Mouse (Mus musculus) c-Kit-positive CD71-positive TER-119-negative erythroid progenitor cells, embryonic 14.5 days (primary cell): ENCODE results near the gene Plekhs1.
A peak's percentile ranks its signal among the peaks of the same experiment; 100 is the strongest.
"Not testable (repeated sequence)": the region's sequence is repeated elsewhere in the genome, so short reads cannot be mapped to it uniquely, and the experiment has no call there.

Source experiments
- DNase-seq: peaks from one replicate; pipeline ENCODE4 v3.0.0-alpha.2; 2013; ENCODE audit warnings: low read depth

The Plekhs1 gene

DNA sequence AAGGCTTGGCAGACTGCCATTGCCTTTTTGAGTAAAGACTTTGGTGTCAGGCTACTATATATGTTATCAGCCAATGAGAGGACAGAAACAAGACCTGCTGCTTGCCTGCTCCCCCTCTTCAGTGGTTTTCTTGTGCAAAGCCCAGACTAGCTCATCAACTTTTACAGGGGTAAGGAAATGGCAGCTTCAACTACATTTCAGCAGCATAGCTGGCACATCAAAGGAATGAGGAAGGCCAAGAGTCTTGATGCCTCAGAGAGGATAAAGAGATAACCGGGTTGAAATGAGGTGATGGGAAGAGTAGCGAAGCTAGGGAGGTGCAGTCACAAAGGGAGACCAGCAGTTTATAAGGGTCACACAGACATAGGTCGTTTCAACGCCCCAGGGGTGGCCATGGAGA is 3.9 kb upstream of the Plekhs1 start:
- no peak for DNase-seq

DNA sequence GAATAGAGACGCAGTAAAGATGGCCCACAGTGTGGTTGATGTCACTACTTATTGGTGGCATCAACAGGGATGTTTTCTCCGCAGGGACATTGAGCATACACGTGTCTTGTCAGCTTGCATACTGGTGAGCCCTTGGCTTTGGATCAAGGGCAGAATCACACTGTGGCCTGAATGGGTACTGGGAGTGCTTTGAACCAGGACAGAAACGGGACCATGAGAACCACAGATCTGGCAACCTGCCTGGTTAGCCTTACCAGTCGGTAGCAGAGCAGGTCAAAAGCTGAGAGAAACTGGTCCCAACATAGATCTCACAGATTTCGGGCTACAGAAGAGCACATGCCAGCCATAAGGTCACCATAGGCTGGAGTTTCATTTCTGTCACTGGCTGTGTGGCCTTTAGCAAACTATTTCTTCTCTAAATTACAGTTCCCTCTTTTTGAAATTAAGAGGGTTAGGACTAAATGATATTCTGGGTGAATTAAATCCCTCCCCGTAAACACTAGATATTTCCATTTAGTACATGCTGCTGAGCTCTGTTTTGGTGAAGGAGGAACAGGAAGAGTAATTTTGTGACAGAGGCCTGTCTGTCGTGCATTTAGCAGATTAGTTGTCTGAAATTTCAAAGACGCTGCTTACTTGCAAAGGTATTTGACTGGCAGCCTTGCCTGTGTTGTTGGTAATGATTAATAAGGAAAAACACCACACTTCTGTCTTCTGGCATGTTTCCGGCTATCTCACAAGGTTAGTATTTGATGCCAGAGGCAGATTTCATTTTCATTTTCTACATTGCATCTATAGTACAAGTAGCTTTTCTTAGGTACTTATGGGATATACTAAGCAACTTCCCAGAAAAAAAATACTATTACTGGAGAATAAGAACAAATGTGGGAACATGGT is 2.0 kb upstream of the Plekhs1 start:
- DNase-seq = no peak

DNA sequence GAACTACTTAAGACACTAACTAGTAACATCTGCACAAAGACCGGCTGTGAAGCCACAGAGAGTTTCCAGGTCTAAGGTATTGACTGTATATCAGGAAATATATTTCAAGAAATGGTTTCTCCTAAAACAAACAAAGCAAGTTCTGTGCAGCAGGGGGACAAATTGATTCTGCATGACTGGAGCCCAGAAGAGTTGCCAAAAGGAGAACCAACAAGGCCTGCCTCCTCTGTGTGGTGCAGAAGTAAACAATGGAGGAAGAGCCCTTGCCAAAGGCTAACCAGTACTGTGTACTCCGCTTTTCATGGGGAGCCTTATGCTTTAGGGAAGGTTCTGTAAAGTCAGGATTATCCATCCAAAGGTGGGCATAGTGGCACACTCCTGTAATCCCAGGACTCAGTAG is 1.2 kb upstream of the Plekhs1 start:
- DNase-seq = no peak

DNA sequence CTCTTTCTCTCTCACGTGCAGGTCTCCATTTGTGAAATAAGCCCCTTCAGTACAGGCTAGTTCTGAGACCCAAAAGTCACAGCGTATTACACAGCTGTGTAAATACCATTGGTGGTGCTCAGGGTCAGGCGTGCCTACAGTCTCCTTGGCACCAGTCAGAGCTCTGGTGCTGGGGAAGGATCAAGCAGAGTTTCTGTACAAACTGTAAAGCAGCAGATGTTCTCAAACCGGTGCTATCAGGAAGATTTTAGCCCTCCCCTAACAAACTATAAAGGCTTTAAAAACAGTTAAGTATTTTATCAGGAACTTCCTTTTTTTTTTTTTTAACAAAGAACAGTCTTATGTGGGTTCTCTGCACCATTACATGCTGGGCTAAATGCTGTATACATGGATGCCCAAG is 1.3 kb downstream of the Plekhs1 start:
- no peak for DNase-seq

DNA sequence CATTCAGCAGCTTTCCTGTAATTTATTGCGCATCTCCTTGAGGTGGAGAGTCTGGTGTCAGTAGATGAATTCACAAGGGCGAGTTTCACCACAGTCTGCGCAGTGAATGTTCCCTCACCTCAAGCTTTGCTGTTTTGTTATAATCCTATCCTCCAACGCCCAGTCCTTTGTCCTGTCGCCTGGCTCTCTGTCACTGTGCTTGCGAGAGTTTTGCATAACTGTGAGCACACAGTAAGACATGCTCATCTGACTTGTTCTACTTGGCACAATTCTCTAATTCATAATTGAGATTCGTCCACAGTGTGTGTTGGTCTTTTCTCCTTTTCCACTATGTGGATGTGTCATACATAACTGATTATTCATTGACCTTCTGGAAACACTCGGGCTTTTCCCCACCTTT is 5.0 kb downstream of the Plekhs1 start:
- DNase-seq = no peak

DNA sequence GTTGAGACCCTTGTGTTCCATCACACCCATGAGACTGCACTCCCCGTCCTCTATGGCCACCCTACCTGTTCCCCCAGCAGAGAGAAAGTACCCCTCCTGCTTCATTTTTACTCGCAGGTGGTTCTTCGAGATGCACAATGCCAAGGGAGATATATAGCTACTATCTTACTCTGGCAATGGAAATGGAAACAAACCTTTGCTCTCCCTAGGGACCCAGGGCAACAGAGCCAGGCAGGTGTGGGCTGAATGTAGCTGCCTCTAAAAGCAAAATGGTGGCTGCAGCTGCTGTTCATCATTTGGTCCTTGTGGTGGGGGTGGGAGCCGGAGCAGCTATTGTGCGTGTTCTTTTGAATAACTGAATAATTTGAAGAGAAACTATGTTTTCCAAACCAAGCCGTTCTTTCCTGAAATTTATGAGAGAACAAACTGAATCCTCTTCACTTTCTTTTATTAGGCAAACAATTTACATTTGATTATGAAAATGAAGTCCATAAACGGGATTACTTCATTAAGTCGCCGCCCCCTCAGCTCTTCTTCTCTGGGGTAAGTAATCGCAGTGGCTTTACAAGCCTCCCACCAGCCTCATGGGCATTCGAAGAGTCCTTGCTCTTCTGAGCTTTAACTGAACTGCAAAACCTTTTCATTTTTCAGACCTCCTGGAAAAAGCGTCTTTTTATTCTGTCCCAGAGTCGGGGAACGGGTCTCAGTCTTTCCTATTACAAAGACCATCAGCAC is 9.0 kb downstream of the Plekhs1 start:
- no peak for DNase-seq

DNA sequence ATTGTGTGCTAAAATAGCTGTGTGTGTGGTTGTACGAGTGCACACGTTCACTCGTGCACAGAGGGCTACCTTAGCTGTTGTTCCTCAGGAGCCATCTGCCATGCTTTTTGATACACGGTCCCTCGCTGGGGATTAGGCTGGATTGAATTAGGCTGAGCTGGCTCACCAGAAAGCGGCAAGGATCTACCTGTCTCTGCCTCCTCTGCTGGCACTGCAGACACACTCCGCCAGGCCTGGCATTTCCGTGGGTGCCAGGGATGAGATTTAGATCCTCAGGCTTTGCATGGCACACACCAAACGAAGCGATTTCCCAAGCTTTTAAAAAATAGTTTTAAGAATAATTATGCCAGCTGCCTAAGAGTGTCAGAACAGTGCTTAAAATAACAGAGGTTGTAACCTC is 10.5 kb downstream of the Plekhs1 start:
- DNase-seq = no peak

DNA sequence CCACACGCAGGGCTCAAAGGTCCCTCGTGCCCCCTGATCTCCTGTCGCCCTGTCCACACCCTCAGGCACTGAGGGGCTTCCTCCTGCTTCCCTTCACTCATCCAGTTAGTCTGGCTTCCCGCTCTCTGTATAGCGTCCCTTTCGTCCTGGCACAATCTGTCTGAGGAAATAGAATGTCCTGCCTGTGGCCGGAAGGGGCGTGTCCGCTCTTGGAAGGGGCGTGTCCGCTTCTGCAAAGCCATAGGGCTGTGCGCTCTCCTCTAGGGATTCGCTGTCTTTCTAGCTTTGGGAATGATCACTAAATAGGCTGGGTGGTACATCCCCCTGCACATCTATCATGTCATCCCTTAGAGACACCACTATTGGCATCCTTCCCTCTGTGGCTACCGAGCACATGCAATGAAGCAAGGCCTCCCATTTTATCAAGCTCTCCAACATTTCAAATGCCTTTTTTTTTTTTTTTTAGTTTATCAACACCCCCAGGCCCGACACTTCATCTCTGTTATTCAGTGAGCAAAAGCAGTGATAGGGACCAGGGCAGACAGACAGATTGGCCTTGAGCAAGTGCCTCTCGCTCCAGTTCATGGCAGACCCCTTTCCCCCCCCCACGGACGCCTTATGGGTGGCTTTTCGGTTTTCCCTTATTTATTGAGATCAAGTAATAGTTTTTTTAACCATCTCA is 13.6 kb downstream of the Plekhs1 start:
- DNase-seq = peak; percentile 45

DNA sequence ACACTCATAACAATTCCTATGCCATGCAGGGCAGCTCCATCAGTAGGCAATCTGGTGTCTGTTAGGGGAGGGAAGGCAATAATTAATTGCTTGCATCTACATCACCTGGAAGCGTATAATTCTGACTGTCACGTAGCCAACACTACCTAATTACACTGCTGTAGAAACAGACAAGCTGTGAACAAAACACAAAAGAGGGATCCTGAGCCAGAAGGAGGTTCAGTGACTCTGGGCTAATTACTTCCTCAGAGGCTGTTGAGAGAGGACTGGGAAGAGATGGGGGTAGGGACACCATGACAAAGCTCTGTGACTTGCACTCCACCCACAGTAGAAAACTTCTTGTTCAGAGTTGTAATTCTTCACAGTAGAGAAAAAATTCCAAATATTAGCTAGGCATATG is 15.1 kb downstream of the Plekhs1 start:
- DNase-seq = no peak

DNA sequence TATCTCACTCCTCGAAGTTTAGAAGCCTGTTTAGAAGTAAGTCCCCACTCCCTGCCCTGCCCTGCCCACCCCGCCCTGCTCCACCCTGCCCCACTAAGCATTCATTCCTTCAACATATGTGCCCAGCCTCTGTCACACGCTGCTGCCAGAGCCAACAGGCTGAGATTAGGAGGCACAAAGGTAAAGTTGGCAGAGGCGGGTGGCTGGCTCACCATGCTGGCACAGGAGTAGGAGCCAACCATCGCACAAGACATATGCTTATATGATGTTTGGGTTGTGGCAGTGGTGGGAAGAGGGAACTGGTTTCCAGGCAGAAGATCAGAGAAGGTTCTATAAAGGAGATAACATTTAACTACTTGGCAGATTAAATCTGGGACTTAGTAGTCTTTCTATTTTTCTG is 15.8 kb downstream of the Plekhs1 start:
- no peak for DNase-seq

DNA sequence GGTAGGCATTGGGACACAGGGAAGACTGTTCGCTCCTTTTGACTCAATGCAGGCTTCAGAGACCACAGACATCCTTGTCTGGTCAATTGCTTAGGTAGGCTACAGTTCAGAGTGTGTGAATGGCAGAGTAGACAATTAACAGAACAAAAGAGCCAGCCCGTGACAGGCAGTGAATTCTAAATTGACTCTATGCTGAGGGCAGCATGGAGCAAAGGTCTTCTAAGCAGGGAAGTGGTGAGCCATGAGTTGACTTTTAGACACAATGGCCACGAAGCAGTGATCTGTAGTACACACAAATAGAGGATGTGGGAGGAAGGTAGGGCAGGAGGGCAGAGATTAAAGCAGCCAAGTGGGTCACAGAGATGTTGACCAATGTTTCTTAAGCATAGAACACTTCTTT is 16.4 kb downstream of the Plekhs1 start:
- no peak for DNase-seq

DNA sequence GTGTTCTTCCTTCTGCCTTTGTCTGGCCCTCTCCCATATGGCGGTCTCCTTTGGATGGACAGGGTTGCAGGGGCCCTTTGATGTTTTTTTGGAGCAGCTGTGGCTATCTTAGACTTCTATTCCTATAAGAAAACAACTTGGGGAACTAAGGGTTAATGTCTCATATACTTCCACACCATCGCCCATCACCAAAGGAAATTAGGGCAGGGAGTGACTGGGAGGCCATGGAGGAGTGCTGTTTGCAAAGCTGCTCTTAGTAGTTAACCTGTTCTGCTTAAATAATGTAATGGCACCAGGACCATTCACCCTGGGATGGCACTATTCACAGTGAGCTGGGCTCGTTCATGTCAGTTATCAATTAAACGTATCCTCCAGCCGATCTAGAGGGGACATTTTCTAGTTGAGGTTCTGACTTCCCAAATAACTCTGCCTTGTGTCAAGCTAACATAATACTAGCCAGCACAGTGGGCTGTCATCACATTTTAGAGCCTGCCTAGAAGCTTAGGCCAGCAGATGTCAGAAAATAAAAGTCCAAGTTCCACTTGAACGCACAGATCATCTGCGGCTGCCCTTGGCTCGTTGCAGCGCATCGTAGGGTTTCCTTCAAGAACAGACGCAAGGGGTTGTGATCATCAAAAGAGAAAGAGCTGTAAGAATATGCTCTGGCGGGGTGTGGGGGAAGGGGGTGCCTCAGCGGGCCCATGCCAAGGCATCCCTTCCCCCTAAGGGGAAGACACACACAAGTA is 23.4 kb downstream of the Plekhs1 start:
- no peak for DNase-seq

DNA sequence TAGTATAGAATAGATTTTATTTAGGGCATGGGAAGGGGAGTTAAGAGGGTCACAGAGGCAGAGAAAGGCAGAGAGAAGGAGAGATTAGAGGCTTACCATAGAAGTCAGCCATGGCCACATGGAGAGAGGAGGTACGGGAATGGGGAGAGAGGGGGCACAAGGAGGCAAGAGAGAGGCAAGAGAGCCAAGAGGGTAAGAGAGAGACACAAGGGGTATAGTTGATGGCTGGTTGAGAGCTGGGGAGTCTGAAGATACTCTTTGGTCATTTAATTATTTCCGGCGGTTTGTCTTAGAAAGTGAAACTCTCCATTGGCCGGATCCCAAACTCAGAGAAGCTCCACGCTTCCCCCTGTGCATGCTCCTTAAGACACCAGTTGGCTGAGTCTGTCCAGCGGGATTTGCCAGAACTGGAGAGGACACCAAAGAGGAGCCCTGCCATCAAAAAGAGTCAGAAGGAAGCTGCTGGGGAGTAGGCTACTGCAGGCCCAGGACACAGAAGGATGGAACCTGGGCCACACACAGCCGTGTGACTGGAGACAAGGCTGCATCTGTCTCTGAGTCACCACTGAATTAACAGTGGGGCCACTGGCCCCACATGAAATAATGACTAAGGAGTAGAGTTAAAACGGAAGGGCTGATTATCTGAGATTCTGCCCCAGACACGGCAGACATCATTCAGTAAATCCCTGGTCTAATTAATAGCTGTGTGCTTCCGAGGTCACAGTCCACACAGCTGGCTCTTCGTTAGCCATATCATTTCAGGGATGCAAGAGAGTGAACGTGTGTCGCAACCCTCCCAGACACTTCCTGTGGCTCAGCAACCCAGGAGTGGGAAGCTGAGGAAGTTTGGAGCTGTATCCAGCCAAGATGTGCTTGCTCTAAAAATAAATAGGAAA is 24.2 kb downstream of the Plekhs1 start:
- no peak for DNase-seq

DNA sequence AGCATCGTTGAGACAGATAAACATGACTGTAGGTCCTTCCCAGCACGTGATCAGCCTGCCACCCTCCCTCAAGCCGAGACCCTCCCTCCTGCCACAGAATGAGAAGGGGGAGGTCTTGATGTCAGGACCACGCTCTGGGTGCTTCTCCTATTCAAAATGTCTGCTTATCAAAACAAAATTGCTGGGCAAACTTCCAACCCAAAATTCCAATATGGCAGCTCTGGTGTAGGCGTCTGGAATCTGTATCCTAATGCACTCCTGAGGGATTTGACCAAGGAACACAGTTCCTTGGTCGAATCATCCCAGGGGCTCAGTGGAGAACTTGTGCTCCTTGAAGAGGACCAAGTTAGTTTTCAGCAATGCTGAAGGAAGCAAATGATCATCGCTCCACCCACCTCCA is 25.5 kb downstream of the Plekhs1 start:
- DNase-seq = no peak

DNA sequence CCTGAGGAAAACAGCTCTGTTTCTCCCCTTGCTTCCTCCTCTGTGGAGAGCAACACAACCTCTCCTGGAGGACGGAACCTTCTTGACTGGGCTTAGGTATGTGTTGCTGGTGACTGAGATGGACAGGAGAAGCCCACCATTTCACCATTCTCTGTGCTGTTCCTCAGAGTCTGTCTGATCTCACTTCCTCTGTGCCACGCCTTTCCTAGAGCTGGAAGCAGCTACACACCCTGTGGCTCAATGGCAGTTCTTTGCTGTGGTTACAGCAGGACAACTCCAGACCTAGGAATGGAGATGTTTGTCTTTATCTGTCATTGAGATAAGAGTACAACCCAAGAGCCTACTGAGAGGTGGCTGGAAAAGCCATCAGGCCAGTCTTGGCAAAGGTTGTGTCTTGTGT is 25.9 kb downstream of the Plekhs1 start:
- no peak for DNase-seq

DNA sequence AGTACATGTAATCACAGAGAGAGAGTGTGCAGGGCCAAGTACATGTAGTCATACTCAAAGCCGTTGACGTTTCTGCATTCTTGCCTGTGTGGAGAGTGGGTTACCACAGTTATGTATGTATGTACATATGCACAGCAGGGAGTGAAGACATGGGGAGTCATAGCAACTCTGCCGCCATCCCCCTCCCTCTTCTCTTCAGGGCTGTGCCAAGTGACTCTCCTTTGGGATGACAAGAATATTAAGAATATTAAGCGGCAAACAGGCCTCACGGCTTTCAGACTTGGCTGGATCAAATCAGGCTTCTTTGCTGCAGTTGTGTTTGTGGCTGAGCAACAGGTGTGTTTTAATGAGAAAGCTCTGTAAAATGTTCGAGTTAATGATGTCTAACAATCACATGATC is 28.2 kb downstream of the Plekhs1 start:
- no peak for DNase-seq

DNA sequence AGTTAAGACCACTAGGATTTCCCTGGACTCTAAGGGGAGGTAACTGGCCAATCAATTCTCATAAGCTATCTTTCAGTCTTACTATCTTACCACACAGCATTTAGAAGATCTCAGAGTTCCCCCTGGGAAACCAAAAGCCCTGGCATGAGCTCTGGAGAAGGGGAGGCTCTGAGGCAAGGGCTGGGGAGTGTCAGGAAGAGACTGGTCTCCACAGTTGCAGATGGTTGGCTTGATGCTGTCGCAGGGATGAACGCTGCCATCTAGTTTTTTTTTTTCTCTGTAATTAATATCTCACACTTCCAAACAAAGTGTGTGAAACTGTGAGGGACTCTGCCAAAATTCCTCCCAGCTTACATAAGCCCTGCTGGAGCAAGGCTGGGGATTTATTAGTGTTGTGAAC is 32.7 kb downstream of the Plekhs1 start:
- not testable (repeated sequence) for DNase-seq

DNA sequence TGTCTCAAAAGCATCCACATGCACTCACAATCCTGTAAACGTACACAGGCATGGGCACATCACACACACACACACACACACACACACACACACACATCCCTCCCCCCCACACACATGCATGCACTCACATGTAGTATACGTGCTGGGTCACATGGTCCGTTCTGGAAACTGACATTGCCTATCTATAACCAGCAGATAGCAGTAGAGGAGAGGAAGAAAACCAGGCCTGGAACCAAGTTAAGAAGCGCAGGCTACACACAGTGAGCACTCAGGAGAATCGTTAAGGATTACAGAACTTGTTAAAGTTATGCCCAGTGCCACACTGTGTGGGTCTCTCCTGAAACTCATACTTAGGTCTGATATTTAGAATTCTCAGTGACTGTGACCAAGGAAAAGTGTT is 41.6 kb downstream of the Plekhs1 start:
- DNase-seq = not testable (repeated sequence)

DNA sequence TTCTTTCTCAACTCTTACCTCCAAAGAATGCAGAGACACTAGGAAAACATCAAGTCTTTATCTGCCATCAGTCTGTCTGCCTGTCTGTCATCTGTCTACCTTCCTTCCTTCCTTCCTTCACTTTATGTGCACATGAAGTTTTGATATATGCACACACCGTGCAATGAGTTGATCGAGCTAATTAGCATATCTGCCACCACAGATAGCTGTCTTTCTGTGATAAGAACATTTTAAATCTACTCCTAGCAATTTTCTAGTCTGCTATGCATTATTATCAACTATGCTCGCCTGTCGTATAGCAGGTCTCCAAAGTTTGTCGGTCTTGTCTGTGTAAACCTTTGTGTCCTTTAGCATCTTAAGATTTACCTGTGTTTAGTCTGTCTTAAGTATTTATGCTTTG is 42.1 kb downstream of the Plekhs1 start:
- not testable (repeated sequence) for DNase-seq

DNA sequence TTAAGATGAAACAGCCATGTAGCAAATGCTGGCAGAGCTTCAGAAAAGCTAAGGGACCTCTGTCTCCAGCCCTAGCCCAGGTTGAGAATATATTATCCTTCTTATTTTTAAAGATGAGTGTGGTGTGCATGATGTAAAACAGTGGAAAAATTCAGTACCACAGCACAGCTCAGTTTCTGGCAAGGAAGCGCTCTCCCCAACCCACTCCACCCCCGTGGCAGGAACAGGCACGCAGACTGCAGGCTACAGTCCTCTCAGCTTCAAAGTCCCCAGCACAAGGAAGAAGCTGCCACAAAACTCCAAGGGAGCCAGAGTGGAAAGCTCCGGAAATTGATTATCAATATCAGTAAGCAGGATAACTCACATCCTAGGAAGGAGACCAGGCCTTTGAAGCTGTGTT is 49.8 kb downstream of the Plekhs1 start:
- DNase-seq = not testable (repeated sequence)

DNA sequence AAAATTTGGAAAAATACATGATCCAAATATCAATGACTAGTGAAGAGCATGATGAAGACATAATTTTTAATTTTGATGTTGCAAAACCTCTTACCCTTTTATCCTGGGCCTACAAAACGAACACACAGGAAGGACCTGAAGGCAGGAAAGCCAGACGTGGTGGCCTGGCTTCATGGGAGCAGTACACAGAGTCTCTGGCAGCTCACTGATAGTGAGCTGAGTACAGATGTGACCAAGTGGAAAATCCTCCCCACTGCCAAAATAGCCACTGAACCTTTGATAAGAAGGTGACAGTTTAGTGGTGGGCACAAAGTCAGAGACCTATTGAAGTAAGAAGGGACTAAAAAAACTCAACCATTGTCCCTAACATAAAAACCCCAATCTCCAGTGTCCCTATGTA is 52.1 kb downstream of the Plekhs1 start:
- DNase-seq = not testable (repeated sequence)
